Mouse (Mus musculus): ENCODE measurements around the gene Jarid2. TPM values are rescaled to one million over a fixed set of nuclear protein-coding genes. Genes with fewer than 3 reads are reported as not detected.

The Jarid2 gene
- polyA plus RNA-seq, 1 experiment = 21.0 TPM

GRCm38 (mm10) chr13:44730146-44730864 lies 1.0 kb downstream of the Jarid2 start:
- Histone ChIP-seq H3K36me3 (ENCODE audit: control insufficient read depth, insufficient read depth, low read length) (no peaks in the 10 kb centered on the region), H3K27ac (ENCODE audit: control insufficient read depth, insufficient read depth, low read depth, low read length) (peak overlapping the region; percentile 99), H3K27me3 (ENCODE audit: control insufficient read depth, insufficient read depth, low read length) (no peaks in the 10 kb centered on the region), H3K4me3 (ENCODE audit: control insufficient read depth, low read depth, low read length) (peak overlapping the region; percentile 95), H3K4me1 (ENCODE audit: control insufficient read depth, insufficient read depth, low read length) (peaks cover 10% of the 10 kb centered on the region)
- TF ChIP-seq CTCF (IDR thresholded peaks at IDR 0.05; ENCODE audit: control insufficient read depth, insufficient read depth, insufficient replicate concordance, low read depth, low read length) = no peak
- TF ChIP-seq POLR2A (IDR thresholded peaks at IDR 0.05; ENCODE audit: control insufficient read depth, low read depth, low read length) = 0 out of 2 replicates have a peak, but pooled peaks have one; percentile 5

- H3K27me3 ChIP-seq (ENCODE audit: control insufficient read depth, insufficient read depth, low read length) = no peaks in the 10 kb centered on the region
- TF ChIP-seq CTCF (IDR thresholded peaks at IDR 0.05; ENCODE audit: control insufficient read depth, insufficient read depth, insufficient replicate concordance, low read depth, low read length) (no peak), POLR2A (IDR thresholded peaks at IDR 0.05; ENCODE audit: control insufficient read depth, low read depth, low read length) (peak; percentile 82)
- H3K27ac ChIP-seq (ENCODE audit: control insufficient read depth, insufficient read depth, low read depth, low read length) = peak overlapping the region; percentile 99
- H3K4me3 ChIP-seq (ENCODE audit: control insufficient read depth, low read depth, low read length) = peak overlapping the region; percentile 95
- H3K4me1 ChIP-seq (ENCODE audit: control insufficient read depth, insufficient read depth, low read length) = peaks cover 10% of the 10 kb centered on the region
- H3K36me3 ChIP-seq (ENCODE audit: control insufficient read depth, insufficient read depth, low read length) = no peaks in the 10 kb centered on the region
Measured at GRCm38 (mm10) chr13:44730939-44731551, 1.8 kb downstream of the Jarid2 start.

GRCm38 (mm10) chr13:44731727-44732441 lies 2.6 kb downstream of the Jarid2 start:
- Histone ChIP-seq H3K36me3 (ENCODE audit: control insufficient read depth, insufficient read depth, low read length) (no peaks in the 10 kb centered on the region), H3K27me3 (ENCODE audit: control insufficient read depth, insufficient read depth, low read length) (no peaks in the 10 kb centered on the region), H3K27ac (ENCODE audit: control insufficient read depth, insufficient read depth, low read depth, low read length) (no peak overlapping the region; the same call in 1 of the 2 replicates), H3K4me3 (ENCODE audit: control insufficient read depth, low read depth, low read length) (peak overlapping the region; percentile 41), H3K4me1 (ENCODE audit: control insufficient read depth, insufficient read depth, low read length) (peaks cover 10% of the 10 kb centered on the region)
- TF ChIP-seq POLR2A (IDR thresholded peaks at IDR 0.05; ENCODE audit: control insufficient read depth, low read depth, low read length) = no peak
- no peak for TF ChIP-seq CTCF (IDR thresholded peaks at IDR 0.05; ENCODE audit: control insufficient read depth, insufficient read depth, insufficient replicate concordance, low read depth, low read length)

DNA sequence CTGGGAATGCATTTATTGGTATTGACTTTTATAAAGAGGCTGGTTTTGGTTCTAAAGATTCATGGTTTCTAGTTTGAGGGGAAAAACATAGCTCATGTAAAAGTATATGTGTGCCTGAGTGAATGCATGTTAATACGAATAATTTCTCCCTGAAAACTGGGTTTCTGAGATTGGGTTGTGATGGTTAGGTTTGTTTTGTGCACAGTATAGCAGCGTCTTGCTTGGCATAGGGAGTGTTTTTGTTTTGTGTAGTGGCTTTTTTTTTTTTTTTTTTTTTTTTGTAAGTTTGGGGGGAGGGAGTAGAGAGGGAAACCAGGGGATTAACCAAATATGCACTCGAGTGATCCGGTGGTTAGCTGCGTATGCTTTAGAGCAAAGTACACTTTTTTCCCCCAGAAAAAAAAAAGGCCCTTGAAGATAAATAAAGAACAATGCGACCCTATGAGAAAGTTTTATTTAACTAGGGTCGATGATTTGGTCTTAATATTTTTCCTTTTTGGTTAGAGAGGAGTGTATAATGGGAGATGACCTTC lies 3.2 kb downstream of the Jarid2 start:
- TF ChIP-seq CTCF (IDR thresholded peaks at IDR 0.05; ENCODE audit: control insufficient read depth, insufficient read depth, insufficient replicate concordance, low read depth, low read length) = no peak
- TF ChIP-seq POLR2A (IDR thresholded peaks at IDR 0.05; ENCODE audit: control insufficient read depth, low read depth, low read length) = no peak
- H3K4me1 ChIP-seq (ENCODE audit: control insufficient read depth, insufficient read depth, low read length) = peaks cover 10% of the 10 kb centered on the region
- H3K36me3 ChIP-seq (ENCODE audit: control insufficient read depth, insufficient read depth, low read length) = no peaks in the 10 kb centered on the region
- H3K4me3 ChIP-seq (ENCODE audit: control insufficient read depth, low read depth, low read length) = no peak overlapping the region; the same call in 1 of the 2 replicates
- no peaks in the 10 kb centered on the region for H3K27me3 ChIP-seq (ENCODE audit: control insufficient read depth, insufficient read depth, low read length)
- no peak overlapping the region for H3K27ac ChIP-seq (ENCODE audit: control insufficient read depth, insufficient read depth, low read depth, low read length)

DNA sequence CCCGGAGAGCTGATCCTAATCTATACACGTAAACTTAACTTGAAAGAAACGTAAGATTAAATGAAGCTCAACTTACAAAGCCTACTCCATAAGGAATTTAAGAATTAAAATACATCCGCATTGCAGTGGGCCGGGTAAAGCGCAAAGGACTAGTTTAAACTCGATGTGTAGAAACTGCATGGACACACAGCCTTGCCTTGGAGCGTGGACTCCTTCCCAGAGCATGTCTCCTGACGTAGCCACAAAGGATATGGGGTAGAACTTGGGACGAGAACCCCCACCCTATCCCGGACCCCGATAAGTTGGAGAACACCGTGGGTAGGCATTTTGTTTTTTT lies 3.7 kb downstream of the Jarid2 start:
- TF ChIP-seq CTCF (IDR thresholded peaks at IDR 0.05; ENCODE audit: control insufficient read depth, insufficient read depth, insufficient replicate concordance, low read depth, low read length) (no peak), POLR2A (IDR thresholded peaks at IDR 0.05; ENCODE audit: control insufficient read depth, low read depth, low read length) (no peak)
- Histone ChIP-seq H3K4me1 (ENCODE audit: control insufficient read depth, insufficient read depth, low read length) (peaks cover 10% of the 10 kb centered on the region), H3K36me3 (ENCODE audit: control insufficient read depth, insufficient read depth, low read length) (no peaks in the 10 kb centered on the region), H3K27me3 (ENCODE audit: control insufficient read depth, insufficient read depth, low read length) (no peaks in the 10 kb centered on the region), H3K4me3 (ENCODE audit: control insufficient read depth, low read depth, low read length) (peak overlapping the region; percentile 97), H3K27ac (ENCODE audit: control insufficient read depth, insufficient read depth, low read depth, low read length) (peak overlapping the region; percentile 84)

GRCm38 (mm10) chr13:44733373-44734111 lies 4.3 kb downstream of the Jarid2 start:
- peak overlapping the region; percentile 87 for H3K27ac ChIP-seq (ENCODE audit: control insufficient read depth, insufficient read depth, low read depth, low read length)
- H3K4me3 ChIP-seq (ENCODE audit: control insufficient read depth, low read depth, low read length) = peak overlapping the region; percentile 97
- peaks cover 10% of the 10 kb centered on the region for H3K4me1 ChIP-seq (ENCODE audit: control insufficient read depth, insufficient read depth, low read length)
- no peaks in the 10 kb centered on the region for H3K27me3 ChIP-seq (ENCODE audit: control insufficient read depth, insufficient read depth, low read length)
- H3K36me3 ChIP-seq (ENCODE audit: control insufficient read depth, insufficient read depth, low read length) = no peaks in the 10 kb centered on the region
- peak; percentile 63; the same call in 1 of the 2 replicates for TF ChIP-seq POLR2A (IDR thresholded peaks at IDR 0.05; ENCODE audit: control insufficient read depth, low read depth, low read length)
- TF ChIP-seq CTCF (IDR thresholded peaks at IDR 0.05; ENCODE audit: control insufficient read depth, insufficient read depth, insufficient replicate concordance, low read depth, low read length) = 0 out of 2 replicates have a peak, but pooled peaks have one; percentile 3

Data from testis, adult 2 months (tissue).